Mouse (Mus musculus) right cerebral cortex, adult 2 months (tissue): ENCODE data around the gene Fry.

ENCODE experiments used
- DNase-seq, 2 experiments: peaks; one replicate each; pipeline ENCODE4 v3.0.0; 2021 to 2022; ENCODE audit warnings: low spot score in 2 of 2

The Fry gene

DNA sequence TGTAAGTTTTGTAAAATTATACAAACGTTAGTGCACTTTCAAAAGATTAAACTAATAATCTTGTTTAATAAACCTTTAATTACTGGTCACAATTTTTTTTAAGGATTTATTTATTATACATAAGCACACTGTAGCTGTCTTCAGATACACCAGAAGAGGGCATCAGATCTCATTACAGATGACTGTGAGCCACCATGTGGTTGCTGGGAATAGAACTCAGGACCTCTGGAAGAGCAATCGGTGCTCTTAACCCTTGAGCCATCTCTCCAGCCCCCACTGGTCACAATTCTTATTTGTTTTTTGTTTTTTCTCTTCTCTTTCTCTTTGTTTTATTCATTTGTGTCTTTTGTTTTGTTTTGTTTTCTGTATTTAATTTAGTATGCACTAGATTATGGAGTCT, 406.8 kb downstream of the Fry start:
- DNase-seq = no peak

- no peak for DNase-seq
These were observed 422.9 kb downstream of the Fry start for GRCm38 (mm10) chr5:150541302-150541701.

DNA sequence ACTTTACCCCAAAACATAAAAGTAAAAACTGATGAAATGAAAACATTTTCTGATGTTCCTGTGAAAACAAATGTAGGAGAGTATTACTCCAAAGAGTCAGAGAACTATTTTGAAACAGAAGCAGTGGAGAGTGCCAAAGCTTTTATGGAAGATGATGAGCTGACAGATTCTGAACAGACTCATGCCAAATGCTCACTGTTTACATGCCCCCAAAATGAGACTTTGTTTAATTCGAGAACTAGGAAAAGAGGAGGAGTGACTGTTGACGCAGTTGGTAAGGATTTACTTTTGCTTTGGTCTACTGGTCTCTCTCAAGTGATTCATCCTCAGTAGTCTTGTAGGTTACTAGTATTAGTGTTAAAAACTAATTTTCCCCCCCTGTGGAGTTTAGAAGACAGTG, 424.7 kb downstream of the Fry start:
- DNase-seq = no peak
